Mouse (Mus musculus) embryonic facial prominence, embryonic 10.5 days (tissue): ENCODE measurements around the gene Wfdc13. TPM values are rescaled to one million over a fixed set of nuclear protein-coding genes. Genes with fewer than 3 reads are reported as not detected.

Experiments
- DNase-seq: peaks from one replicate; pipeline ENCODE4 v3.0.0-alpha.2; 2017; ENCODE audit warnings: low spot score
- H3K27ac ChIP-seq: fragments of 300-500 bp; sonication (generic); replicated peaks from 2 replicates; pipeline ENCODE4 v1.5.1; 2016; ENCODE audit warnings: mild to moderate bottlenecking
- H3K27me3 ChIP-seq: fragments of 300-500 bp; sonication (generic); replicated peaks from 2 replicates; pipeline ENCODE4 v1.6.1; 2016; ENCODE audit warnings: low read depth, mild to moderate bottlenecking; ENCODE audit not compliant: poor library complexity, severe bottlenecking
- H3K36me3 ChIP-seq: fragments of 300-500 bp; sonication (generic); replicated peaks from 2 replicates; pipeline ENCODE4 v1.6.1; 2016; ENCODE audit warnings: mild to moderate bottlenecking, moderate library complexity
- H3K4me1 ChIP-seq: fragments of 300-500 bp; sonication (generic); 2 replicates; pipeline ENCODE4 v1.6.1; 2016
- H3K4me3 ChIP-seq: fragments of 300-500 bp; sonication (generic); 2 replicates; pipeline ENCODE4 v1.5.1; 2016; ENCODE audit warnings: mild to moderate bottlenecking, moderate library complexity
- H3K9me3 ChIP-seq: fragments of 300-500 bp; sonication (generic); 2 replicates; pipeline ENCODE4 v1.6.1; 2016; ENCODE audit warnings: mild to moderate bottlenecking
- WGBS: fragments of 180-500 bp; shearing (Covaris S2); methylation state at CpG from one replicate; pipeline ENCODE4 v1.1.7; 2016; 5-methylcytosine and 5-hydroxymethylcytosine counted together
- polyA plus RNA-seq: library from polyadenylated mRNA; unstranded; fragments of >200 nt; fragmentation: Nextera tagmentation; extraction: Ambion mirVana; gene quantifications from 2 replicates; pipeline ENCODE4 v1.2.1, GENCODE M21; 2016

Gene Wfdc13
- polyA plus RNA-seq, result 0.14 TPM in 1 of 2 replicates, not detected in the other

DNA sequence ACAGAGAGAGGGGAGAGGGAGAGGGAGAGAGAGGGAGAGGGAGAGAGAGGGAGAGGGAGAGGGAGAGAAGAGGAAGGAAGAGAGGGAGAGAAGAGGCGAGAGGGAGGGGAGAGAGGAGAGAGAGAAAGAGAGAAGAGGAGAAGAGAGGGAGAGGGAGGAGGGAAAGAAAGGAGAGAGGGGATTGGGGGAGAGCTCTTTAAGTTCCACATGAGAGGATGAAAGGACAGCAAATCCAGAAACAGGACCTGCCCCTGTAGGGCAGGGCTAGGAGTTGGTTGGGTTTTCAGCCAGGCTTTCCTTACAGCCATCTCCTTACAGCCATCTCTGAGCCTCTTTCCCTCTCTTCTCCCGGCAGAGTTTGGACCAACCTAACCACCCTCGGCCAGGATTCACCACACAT lies at the start of gene Wfdc13:
Wfdc13 (plus strand) TSS at position 301 of the 400 bp plus-strand sequence.
- 67% methylated on average over 3 of the region's 3 CpGs for WGBS
- H3K9me3 ChIP-seq, result no peaks in the 10 kb centered on the region
- no peaks in the 10 kb centered on the region for H3K27me3 ChIP-seq
- H3K27ac ChIP-seq, result no peak within 1 kb of the TSS
- H3K4me3 ChIP-seq, result no peak within 1 kb of the TSS
- no peaks in the 10 kb centered on the region for H3K36me3 ChIP-seq
- no peak for DNase-seq
- H3K4me1 ChIP-seq, result 0 out of 2 replicates have a peak, but pooled peaks cover 3% of the 10 kb centered on the region

DNA sequence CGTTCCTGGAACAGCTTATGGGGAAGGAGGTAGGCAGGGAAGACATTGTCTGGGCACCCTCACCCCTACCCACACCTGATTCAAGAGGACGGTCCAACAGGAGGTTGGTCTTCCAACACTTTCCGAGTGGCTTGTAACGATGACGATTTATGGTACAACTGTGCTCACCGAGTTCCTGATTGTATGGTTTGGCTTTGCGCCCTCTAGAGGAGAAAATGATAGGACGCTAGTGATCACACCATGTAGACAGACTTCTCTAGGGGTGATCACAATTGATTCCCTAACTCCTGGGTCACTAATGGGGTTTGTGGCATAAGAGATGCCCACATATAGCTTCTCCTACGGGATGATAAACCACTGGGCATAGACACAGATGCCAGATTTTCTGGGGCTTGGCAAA lies 49.6 kb upstream of the Wfdc13 start:
- H3K4me1 ChIP-seq, result no peaks in the 10 kb centered on the region
- no peak overlapping the region for H3K4me3 ChIP-seq
- no peaks in the 10 kb centered on the region for H3K36me3 ChIP-seq
- DNase-seq, result no peak
- H3K27ac ChIP-seq, result no peak overlapping the region
- 76% methylated on average over 9 of the region's 9 CpGs for WGBS
- H3K9me3 ChIP-seq, result no peaks in the 10 kb centered on the region
- H3K27me3 ChIP-seq, result no peaks in the 10 kb centered on the region

DNA sequence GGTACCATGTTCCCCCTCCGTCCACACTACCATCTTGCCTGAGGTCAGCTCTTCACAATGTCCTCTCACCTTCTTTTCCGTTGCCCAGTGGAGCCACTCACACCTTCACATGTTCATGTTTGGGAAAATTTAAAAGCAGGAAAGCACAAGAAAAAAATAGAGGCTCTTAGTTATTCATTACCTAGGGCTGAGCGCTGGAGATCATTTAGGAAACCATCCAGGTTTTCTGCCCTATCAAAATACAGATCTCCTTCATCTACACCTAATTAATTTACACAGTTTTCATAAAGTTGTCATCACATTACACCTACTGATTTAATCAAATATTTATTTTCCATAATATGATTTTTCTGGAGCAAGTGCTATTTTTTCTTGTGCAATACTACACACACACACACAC lies 46.2 kb upstream of the Wfdc13 start, which contains the start of gene Wfdc16:
Wfdc16 (minus strand) TSS at position 101 of the 400 bp plus-strand sequence.
- WGBS, result 86% methylated on average over 3 of the region's 3 CpGs
- no peak within 1 kb of the TSS for H3K4me3 ChIP-seq
- no peaks in the 10 kb centered on the region for H3K9me3 ChIP-seq
- no peak for DNase-seq
- no peaks in the 10 kb centered on the region for H3K27me3 ChIP-seq
- no peaks in the 10 kb centered on the region for H3K4me1 ChIP-seq
- H3K36me3 ChIP-seq, result no peaks in the 10 kb centered on the region
- no peak within 1 kb of the TSS for H3K27ac ChIP-seq

DNA sequence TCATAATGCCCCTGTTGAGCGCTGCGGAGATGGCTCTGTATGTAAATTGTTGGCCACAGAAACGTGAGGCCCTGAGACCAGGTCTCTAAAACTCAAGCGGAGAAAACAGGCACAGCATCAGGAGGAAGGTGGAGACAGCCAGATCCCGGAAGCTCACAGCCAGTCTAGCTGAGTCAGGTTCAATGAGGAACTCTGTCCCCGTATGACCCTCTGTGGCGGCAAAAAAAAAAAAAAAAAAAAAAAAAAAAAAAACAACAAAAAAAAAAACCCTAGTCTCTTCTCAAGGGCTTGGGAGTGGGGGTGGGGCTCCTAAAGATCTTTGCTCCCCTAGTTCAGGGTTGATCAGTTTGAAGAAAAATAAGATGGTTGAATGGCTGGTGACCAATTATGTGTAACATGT lies 43.8 kb upstream of the Wfdc13 start:
- no peaks in the 10 kb centered on the region for H3K4me1 ChIP-seq
- 71% methylated on average over 7 of the region's 7 CpGs for WGBS
- H3K9me3 ChIP-seq, result no peaks in the 10 kb centered on the region
- H3K27me3 ChIP-seq, result no peaks in the 10 kb centered on the region
- no peak for DNase-seq
- H3K36me3 ChIP-seq, result no peaks in the 10 kb centered on the region
- H3K27ac ChIP-seq, result no peak overlapping the region
- no peak overlapping the region for H3K4me3 ChIP-seq

DNA sequence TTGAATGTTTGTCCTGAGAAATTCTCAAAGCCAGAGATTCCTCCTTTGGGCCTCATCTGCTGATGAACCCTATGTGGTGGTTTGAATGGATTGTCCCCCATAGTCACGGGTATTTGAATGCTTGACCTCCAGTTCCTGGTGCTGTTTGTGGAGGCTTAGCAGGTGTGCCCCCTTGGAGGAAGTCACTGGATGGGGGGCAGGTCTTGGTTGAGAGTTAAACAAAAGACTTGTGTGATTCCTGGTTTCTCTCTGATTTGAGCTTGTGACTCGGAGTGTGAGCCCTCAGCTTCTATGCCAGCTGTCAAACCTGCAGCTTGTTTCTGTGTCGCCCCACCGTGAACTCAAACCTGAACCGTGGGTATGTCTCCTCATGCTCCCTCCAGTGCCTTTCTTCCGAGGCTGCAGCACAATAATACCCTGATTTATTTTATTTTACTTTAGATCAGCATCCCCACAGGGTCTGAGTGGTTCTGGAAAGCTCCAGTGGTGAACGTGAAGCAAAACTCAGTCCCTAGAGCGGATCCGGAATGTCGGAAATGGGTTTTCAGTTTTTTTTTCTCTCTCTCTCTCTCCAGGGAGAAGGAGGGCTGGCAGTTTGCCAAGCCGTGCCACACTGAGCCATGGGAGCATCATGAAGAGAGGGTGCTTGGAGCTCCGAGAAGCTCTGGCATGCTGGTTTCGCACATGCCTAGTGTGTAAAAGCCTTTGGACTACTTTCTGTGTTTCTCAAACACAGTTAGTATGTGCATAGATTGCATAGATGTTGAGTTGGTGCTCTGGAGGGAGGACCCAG lies 42.8 kb upstream of the Wfdc13 start:
- Histone ChIP-seq H3K36me3 (no peaks in the 10 kb centered on the region), H3K9me3 (no peaks in the 10 kb centered on the region), H3K4me1 (no peaks in the 10 kb centered on the region), H3K4me3 (no peak overlapping the region), H3K27ac (no peak overlapping the region), H3K27me3 (no peaks in the 10 kb centered on the region)
- DNase-seq, result no peak
- 85% methylated on average over 13 of the region's 13 CpGs for WGBS

DNA sequence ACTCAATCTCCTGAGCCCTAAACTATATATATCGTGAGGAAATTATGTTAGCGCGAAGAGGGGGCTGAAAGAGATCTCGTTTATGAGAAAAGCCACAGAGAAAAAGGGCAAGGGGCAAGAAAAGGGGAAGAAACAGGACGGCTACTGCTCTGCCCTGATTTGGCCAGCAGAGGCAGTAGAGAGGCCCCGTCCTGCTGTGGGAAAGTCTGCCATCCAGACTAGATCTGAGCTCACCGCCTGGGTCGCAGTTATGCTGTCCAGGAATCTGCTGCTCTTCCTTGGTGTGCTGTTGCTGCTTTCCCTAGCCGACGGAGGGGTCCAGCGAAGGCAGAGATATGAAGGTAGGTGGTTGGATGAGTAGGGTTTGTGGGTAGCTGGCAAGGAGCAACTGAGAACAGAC lies 29.0 kb upstream of the Wfdc13 start, which contains the start of gene Wfdc10:
Wfdc10 (plus strand) TSS at position 189 of the 400 bp plus-strand sequence.
- H3K9me3 ChIP-seq, result no peaks in the 10 kb centered on the region
- H3K4me3 ChIP-seq, result no peak within 1 kb of the TSS
- no peaks in the 10 kb centered on the region for H3K27me3 ChIP-seq
- H3K36me3 ChIP-seq, result no peaks in the 10 kb centered on the region
- DNase-seq, result peak; percentile 72
- 16% methylated on average over 11 of the region's 11 CpGs for WGBS
- H3K4me1 ChIP-seq, result no peaks in the 10 kb centered on the region
- no peak within 1 kb of the TSS for H3K27ac ChIP-seq

DNA sequence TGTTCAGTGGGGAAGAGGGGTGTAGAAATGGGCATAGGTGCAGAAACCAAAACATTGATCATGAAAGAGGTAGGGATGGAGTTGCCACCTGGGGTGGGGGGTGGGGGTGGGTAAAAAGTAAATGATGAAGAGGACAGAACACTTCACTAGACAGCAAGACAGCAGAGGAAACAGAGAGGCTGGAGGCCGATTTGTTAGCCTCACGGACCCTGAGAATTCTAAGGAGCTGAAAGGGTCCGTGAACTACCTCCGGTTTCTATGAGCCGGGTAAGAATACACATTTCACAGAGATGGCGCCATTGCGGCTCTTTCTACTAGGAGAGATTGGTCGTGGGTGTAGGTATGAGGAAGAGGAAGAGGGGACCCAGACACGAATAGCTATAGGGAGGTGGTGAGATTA lies 28.4 kb upstream of the Wfdc13 start, which contains the start of gene Wfdc9:
Wfdc9 (minus strand) TSS at position 101 of the 400 bp plus-strand sequence.
- Histone ChIP-seq H3K9me3 (no peaks in the 10 kb centered on the region), H3K36me3 (no peaks in the 10 kb centered on the region), H3K27ac (no peak within 1 kb of the TSS), H3K4me3 (no peak within 1 kb of the TSS), H3K27me3 (no peaks in the 10 kb centered on the region), H3K4me1 (no peaks in the 10 kb centered on the region)
- no peak for DNase-seq
- 82% methylated on average over 9 of the region's 9 CpGs for WGBS

DNA sequence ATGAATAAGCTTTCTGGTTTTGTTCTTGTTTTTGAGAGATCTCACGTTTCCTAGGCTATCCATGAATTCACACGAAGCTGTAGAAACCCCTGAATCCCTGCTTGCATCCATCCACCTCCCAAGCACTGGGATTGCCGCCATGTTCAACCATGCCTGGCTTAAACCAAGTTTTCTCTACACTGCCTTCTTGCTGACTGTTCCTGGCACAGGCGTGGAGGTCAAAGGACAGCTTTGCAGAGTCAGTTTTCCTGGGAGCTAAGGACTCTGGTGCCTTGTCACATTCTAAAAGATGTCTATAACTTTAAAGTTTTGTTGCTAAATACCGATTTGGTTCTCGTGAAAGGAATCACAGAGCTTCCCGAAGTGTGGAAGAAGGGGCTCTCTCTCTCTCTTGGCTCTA lies 20.1 kb upstream of the Wfdc13 start:
- 85% methylated on average over 7 of the region's 7 CpGs for WGBS
- Histone ChIP-seq H3K4me3 (no peak overlapping the region), H3K27me3 (no peaks in the 10 kb centered on the region), H3K36me3 (no peaks in the 10 kb centered on the region), H3K4me1 (no peaks in the 10 kb centered on the region), H3K27ac (no peak overlapping the region), H3K9me3 (0 out of 2 replicates have a peak, but pooled peaks cover 5% of the 10 kb centered on the region)
- DNase-seq, result no peak

DNA sequence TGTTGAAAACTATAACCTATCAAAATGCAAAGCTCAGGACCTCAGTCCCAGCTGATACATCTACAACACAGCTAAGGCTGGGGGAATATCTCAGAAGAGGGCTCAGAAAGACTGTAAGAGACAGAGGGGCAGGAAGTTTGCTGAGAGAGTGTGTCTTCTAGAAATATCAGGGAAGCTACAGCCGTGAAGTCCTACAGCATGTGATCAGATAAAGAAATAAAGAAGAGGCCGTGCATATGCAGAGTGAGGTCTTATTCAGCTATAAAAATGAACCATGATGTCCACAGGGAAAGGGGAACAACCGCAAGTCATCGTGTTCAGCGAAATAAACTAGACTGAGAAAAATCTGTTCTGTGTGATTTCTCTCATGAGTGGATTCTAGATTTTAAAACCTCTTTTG lies 14.6 kb upstream of the Wfdc13 start:
- no peak for DNase-seq
- 87% methylated on average over 5 of the region's 5 CpGs for WGBS
- no peaks in the 10 kb centered on the region for H3K36me3 ChIP-seq
- H3K27ac ChIP-seq, result no peak overlapping the region
- no peaks in the 10 kb centered on the region for H3K4me1 ChIP-seq
- no peaks in the 10 kb centered on the region for H3K27me3 ChIP-seq
- no peak overlapping the region for H3K4me3 ChIP-seq
- H3K9me3 ChIP-seq, result 0 out of 2 replicates have a peak, but pooled peaks cover 5% of the 10 kb centered on the region

DNA sequence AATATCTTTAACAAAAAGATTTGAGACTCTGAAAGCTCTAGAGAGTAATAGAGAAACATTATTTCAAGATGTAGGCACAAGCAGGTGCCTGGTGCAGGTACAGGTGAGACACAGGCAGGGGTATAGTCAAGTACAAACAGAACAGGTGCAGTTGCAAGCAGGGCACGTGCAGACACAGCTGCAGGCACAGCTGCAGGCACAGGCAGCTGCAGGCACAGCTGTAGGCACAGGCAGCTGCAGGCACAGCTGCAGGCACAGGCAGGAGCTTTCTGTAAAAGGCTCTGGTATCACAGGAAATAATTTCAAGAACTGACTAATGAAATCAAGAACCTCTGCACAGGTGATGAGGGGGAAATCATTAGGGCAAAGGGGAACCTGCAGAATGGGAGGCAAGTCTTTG lies 14.0 kb upstream of the Wfdc13 start:
- no peaks in the 10 kb centered on the region for H3K4me1 ChIP-seq
- no peak overlapping the region for H3K27ac ChIP-seq
- 37% methylated on average over 1 of the region's 1 CpGs for WGBS
- H3K36me3 ChIP-seq, result no peaks in the 10 kb centered on the region
- H3K27me3 ChIP-seq, result no peaks in the 10 kb centered on the region
- H3K4me3 ChIP-seq, result no peak overlapping the region
- H3K9me3 ChIP-seq, result 0 out of 2 replicates have a peak, but pooled peaks cover 5% of the 10 kb centered on the region
- DNase-seq, result no peak

DNA sequence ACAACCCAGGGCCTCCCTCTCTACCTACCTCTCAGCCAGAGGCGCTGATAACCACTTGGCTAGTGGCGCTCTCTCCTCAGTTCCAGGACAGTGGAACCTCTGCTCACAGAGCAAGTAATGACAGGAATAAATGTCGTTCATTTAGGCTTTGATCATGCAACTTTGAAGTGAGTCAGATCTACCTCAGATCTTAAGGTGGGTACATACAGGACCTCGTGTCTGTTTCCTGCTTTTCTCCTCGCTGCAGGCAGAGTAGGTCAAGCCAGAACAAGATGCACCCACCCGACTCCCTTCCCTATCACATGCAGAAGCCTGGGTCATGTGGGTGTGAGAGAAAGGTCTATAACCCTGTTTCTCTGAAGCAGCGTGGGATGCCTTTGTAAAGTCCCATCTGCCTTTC lies 10.9 kb upstream of the Wfdc13 start, which contains the start of gene Wfdc11:
Wfdc11 (minus strand) TSS at position 101 of the 400 bp plus-strand sequence.
- 81% methylated on average over 7 of the region's 7 CpGs for WGBS
- Histone ChIP-seq H3K4me1 (peaks cover 4% of the 10 kb centered on the region), H3K27ac (no peak within 1 kb of the TSS), H3K4me3 (no peak within 1 kb of the TSS), H3K9me3 (no peaks in the 10 kb centered on the region), H3K36me3 (no peaks in the 10 kb centered on the region), H3K27me3 (no peaks in the 10 kb centered on the region)
- no peak for DNase-seq

DNA sequence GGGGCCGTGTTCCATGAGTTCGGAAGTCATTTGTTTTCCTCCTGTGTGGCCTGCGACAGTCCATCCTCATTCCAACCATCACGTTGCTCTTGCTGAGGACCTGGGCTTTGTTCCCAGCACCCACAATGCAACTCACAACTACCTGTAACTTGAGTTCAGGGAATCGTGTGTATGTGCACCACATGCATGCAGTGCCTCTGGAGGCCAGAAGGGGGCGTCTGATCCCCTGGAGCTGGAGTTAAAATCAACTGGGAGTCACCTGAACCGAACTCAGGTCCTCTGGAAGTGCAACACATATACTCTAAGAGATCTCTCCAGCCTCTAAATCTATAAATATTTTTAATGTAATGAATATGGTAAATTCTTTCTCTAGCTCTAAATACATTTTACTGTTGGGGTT lies 8.8 kb upstream of the Wfdc13 start:
- DNase-seq, result no peak
- no peaks in the 10 kb centered on the region for H3K9me3 ChIP-seq
- no peak overlapping the region for H3K4me3 ChIP-seq
- WGBS, result 76% methylated on average over 7 of the region's 7 CpGs
- peaks cover 14% of the 10 kb centered on the region for H3K4me1 ChIP-seq
- H3K36me3 ChIP-seq, result no peaks in the 10 kb centered on the region
- no peak overlapping the region for H3K27ac ChIP-seq
- H3K27me3 ChIP-seq, result no peaks in the 10 kb centered on the region
